Mouse (Mus musculus) testis, adult 2 months (tissue): ENCODE measurements around the gene Mbnl2.

ENCODE experiments used
- CTCF ChIP-seq: fragments of 200-500 bp; IDR thresholded peaks from 2 replicates; pipeline ENCODE4 v1.5.1; 2012; ENCODE audit warnings: low read depth, mild to moderate bottlenecking, inconsistent platforms, low read length, moderate library complexity; ENCODE audit not compliant: control insufficient read depth, insufficient read depth, insufficient replicate concordance
- POLR2A ChIP-seq: fragments of 200-500 bp; IDR thresholded peaks from 2 replicates; pipeline ENCODE4 v1.6.1; 2012; ENCODE audit warnings: low read depth, mild to moderate bottlenecking, inconsistent platforms, low read length, moderate library complexity; ENCODE audit not compliant: control insufficient read depth

DNA sequence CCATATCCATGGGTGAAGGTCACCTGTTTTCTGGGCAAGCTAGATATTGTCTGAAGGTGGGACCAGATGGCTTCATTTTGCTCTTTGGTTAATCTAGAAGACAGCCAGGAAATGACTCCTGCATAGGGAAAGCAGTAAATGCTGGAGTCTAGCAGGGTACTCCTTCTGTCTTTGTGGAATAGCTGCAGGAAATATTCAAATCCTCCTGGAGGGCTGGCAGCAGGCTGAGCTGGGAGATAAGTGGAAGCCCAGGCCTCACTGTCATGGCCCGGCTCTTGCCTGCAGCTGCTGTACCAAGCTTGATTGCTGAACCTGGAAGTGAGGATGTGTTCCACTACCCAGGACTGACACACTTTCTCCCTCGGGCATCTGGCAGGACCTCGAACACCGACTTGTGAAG lies 191.3 kb downstream of the Mbnl2 start:
- TF ChIP-seq CTCF: no peak
- TF ChIP-seq POLR2A: no peak
